Mouse (Mus musculus) testis, postnatal 14 days (tissue): ENCODE measurements around the gene Shank2.

Experiments used
- DNase-seq: peaks from one replicate; pipeline ENCODE4 v3.0.0; 2021; ENCODE audit warnings: low spot score

Shank2 gene

GRCm38 (mm10) chr7:144229421-144229820, 227.7 kb downstream of the Shank2 start:
- no peak for DNase-seq

- no peak for DNase-seq
Measured at GRCm38 (mm10) chr7:144232132-144232706, 230.5 kb downstream of the Shank2 start.

GRCm38 (mm10) chr7:144233479-144233878, 231.8 kb downstream of the Shank2 start:
- DNase-seq = no peak

GRCm38 (mm10) chr7:144234783-144235182, 233.1 kb downstream of the Shank2 start:
- DNase-seq = no peak

GRCm38 (mm10) chr7:144235523-144235922, 233.8 kb downstream of the Shank2 start:
- DNase-seq = no peak

- DNase-seq = no peak
Measured at GRCm38 (mm10) chr7:144236802-144237201, 235.1 kb downstream of the Shank2 start.

- no peak for DNase-seq
Measured at GRCm38 (mm10) chr7:144238409-144238808, 236.7 kb downstream of the Shank2 start.

GRCm38 (mm10) chr7:144238992-144239391, 237.3 kb downstream of the Shank2 start:
- no peak for DNase-seq

- DNase-seq = no peak
Measured at GRCm38 (mm10) chr7:144239571-144240370, 238.0 kb downstream of the Shank2 start.

GRCm38 (mm10) chr7:144240736-144241343, 239.1 kb downstream of the Shank2 start:
- DNase-seq = no peak

- no peak for DNase-seq
Measured at GRCm38 (mm10) chr7:144244203-144244602, 242.5 kb downstream of the Shank2 start.

- no peak for DNase-seq
Measured at GRCm38 (mm10) chr7:144246271-144246670, 244.5 kb downstream of the Shank2 start.

- DNase-seq = no peak
Measured at GRCm38 (mm10) chr7:144248686-144249422, 247.1 kb downstream of the Shank2 start.

GRCm38 (mm10) chr7:144250791-144251190, 249.1 kb downstream of the Shank2 start:
- DNase-seq = no peak

- DNase-seq = no peak
Measured at GRCm38 (mm10) chr7:144251250-144251649, 249.5 kb downstream of the Shank2 start.

GRCm38 (mm10) chr7:144254674-144255246, 253.0 kb downstream of the Shank2 start:
- no peak for DNase-seq

- DNase-seq = no peak
Measured at GRCm38 (mm10) chr7:144257821-144258220, 256.1 kb downstream of the Shank2 start.

GRCm38 (mm10) chr7:144258332-144258731, 256.6 kb downstream of the Shank2 start:
- DNase-seq = no peak

GRCm38 (mm10) chr7:144262666-144263065, 260.9 kb downstream of the Shank2 start:
- DNase-seq = no peak

- DNase-seq = no peak
Measured at GRCm38 (mm10) chr7:144266745-144267144, 265.0 kb downstream of the Shank2 start.

- DNase-seq = no peak
Measured at GRCm38 (mm10) chr7:144268329-144268728, 266.6 kb downstream of the Shank2 start.

GRCm38 (mm10) chr7:144268778-144269177, 267.1 kb downstream of the Shank2 start:
- no peak for DNase-seq
